Comparison of ENCODE assay signal across 28 mouse cellular contexts in genomic region chr1:154632886-154633285, GRCm38 (mm10).
DNase-seq lines count a peak whose midpoint lies in the region; ATAC-seq and TF ChIP-seq lines count a peak whose summit lies in the region.
"Had no signal": no experiment of that assay in that cellular context is flagged by ENCODE, and none has a peak within 500 bp of the region (broad histone marks: within the 10 kb centered on the region; RNA-seq: fewer than 3 reads in every experiment).

No protein-coding gene starts in this region.

- H3K9ac ChIP-seq in kidney, embryonic 16.5 days (replicated peaks; ENCODE audit: low read length) = no peak overlapping the region
- no peak overlapping the region for H3K9ac ChIP-seq in midbrain, embryonic 11.5 days (ENCODE audit: low read length)
- H3K9ac ChIP-seq in hindbrain, embryonic 13.5 days = no peak overlapping the region
- H3K9ac ChIP-seq: embryonic facial prominence, embryonic 12.5 days; forebrain, postnatal 0 days; intestine, embryonic 15.5 days; liver, embryonic 14.5 days; midbrain, embryonic 15.5 days had no signal

- H3K36me3 ChIP-seq in kidney, adult 2 months (ENCODE audit: control insufficient read depth, insufficient read depth, low read length) = no peaks in the 10 kb centered on the region
- no peaks in the 10 kb centered on the region for H3K36me3 ChIP-seq in kidney, embryonic 16.5 days (ENCODE audit: insufficient read depth, low read length)
- H3K36me3 ChIP-seq in midbrain, embryonic 11.5 days (ENCODE audit: control insufficient read depth, insufficient read depth, low read length) = no peaks in the 10 kb centered on the region
- H3K36me3 ChIP-seq in midbrain, embryonic 10.5 days = no peaks in the 10 kb centered on the region
- H3K36me3 ChIP-seq in hindbrain, embryonic 13.5 days = peaks cover 3% of the 10 kb centered on the region; the same call in 1 of the 2 replicates
- H3K36me3 ChIP-seq: embryonic facial prominence, embryonic 12.5 days; forebrain, embryonic 10.5 days; hindbrain, embryonic 10.5 days; intestine, embryonic 15.5 days had no signal

- TF ChIP-seq POLR2A in kidney, adult 2 months (IDR thresholded peaks at IDR 0.05; ENCODE audit: low read depth, low read length) = no peak

- H3K27ac ChIP-seq in kidney, adult 2 months (ENCODE audit: insufficient read depth, low read depth, low read length) = no peak overlapping the region
- H3K27ac ChIP-seq in kidney, embryonic 16.5 days (ENCODE audit: low read length) = no peak overlapping the region
- no peak overlapping the region for H3K27ac ChIP-seq in midbrain, embryonic 11.5 days (ENCODE audit: low read depth, low read length)
- H3K27ac ChIP-seq in midbrain, embryonic 10.5 days (replicated peaks) = no peak overlapping the region
- H3K27ac ChIP-seq in hindbrain, embryonic 13.5 days = no peak overlapping the region
- H3K27ac ChIP-seq: embryonic facial prominence, embryonic 12.5 days; forebrain, embryonic 10.5 days; hindbrain, embryonic 10.5 days; intestine, embryonic 15.5 days; liver, embryonic 14.5 days; macrophage; midbrain, embryonic 15.5 days had no signal

- H3K4me2 ChIP-seq in kidney, embryonic 16.5 days (replicated peaks; ENCODE audit: low read depth, low read length) = no peak overlapping the region
- H3K4me2 ChIP-seq in midbrain, embryonic 11.5 days = no peak overlapping the region
- no peak overlapping the region for H3K4me2 ChIP-seq in hindbrain, embryonic 13.5 days
- H3K4me2 ChIP-seq: embryonic facial prominence, embryonic 12.5 days; intestine, embryonic 15.5 days; midbrain, embryonic 15.5 days had no signal

- 55% methylated on average over 2 of the region's 2 CpGs for WGBS in kidney, adult 2 months
- 53% methylated on average over 2 of the region's 2 CpGs for WGBS in kidney, embryonic 16.5 days
- WGBS in midbrain, embryonic 11.5 days = 92% methylated on average over 2 of the region's 2 CpGs
- WGBS in midbrain, embryonic 10.5 days = 83% methylated on average over 2 of the region's 2 CpGs
- 54% methylated on average over 2 of the region's 2 CpGs for WGBS in hindbrain, embryonic 13.5 days

- no peak for ATAC-seq in kidney, embryonic 16.5 days (ENCODE audit: low FRiP score, low TSS enrichment)
- ATAC-seq in midbrain, embryonic 11.5 days (ENCODE audit: low FRiP score) = no peak
- no peak for ATAC-seq in hindbrain, embryonic 13.5 days (ENCODE audit: low FRiP score)
- ATAC-seq: CD4-positive, CD25-positive, alpha-beta regulatory T cell, adult 4 months; forebrain, postnatal 0 days; hindbrain, embryonic 16.5 days; intestine, embryonic 15.5 days; midbrain, embryonic 15.5 days had no signal

- H3K4me1 ChIP-seq in kidney, adult 2 months (ENCODE audit: control insufficient read depth, insufficient read depth, low read length) = no peaks in the 10 kb centered on the region
- H3K4me1 ChIP-seq in kidney, embryonic 16.5 days (ENCODE audit: insufficient read depth, low read length) = no peaks in the 10 kb centered on the region
- H3K4me1 ChIP-seq in midbrain, embryonic 11.5 days (ENCODE audit: control insufficient read depth, insufficient read depth, low read length) = no peaks in the 10 kb centered on the region
- no peaks in the 10 kb centered on the region for H3K4me1 ChIP-seq in midbrain, embryonic 10.5 days
- no peaks in the 10 kb centered on the region for H3K4me1 ChIP-seq in hindbrain, embryonic 13.5 days (replicated peaks)
- H3K4me1 ChIP-seq: embryonic facial prominence, embryonic 12.5 days; forebrain, embryonic 10.5 days; hindbrain, embryonic 10.5 days; intestine, embryonic 15.5 days had no signal

- no peaks in the 10 kb centered on the region for H3K9me3 ChIP-seq in kidney, embryonic 16.5 days (ENCODE audit: low read length)
- H3K9me3 ChIP-seq in midbrain, embryonic 11.5 days (ENCODE audit: control insufficient read depth, low read length) = no peaks in the 10 kb centered on the region
- no peaks in the 10 kb centered on the region for H3K9me3 ChIP-seq in midbrain, embryonic 10.5 days (replicated peaks)
- no peaks in the 10 kb centered on the region for H3K9me3 ChIP-seq in hindbrain, embryonic 13.5 days
- H3K9me3 ChIP-seq: embryonic facial prominence, embryonic 12.5 days; forebrain, embryonic 10.5 days; hindbrain, embryonic 10.5 days; intestine, embryonic 15.5 days; midbrain, embryonic 15.5 days had no signal

- no peak for TF ChIP-seq CTCF in kidney, adult 2 months (conservative IDR thresholded peaks at IDR 0.05; ENCODE audit: insufficient read depth, insufficient read length, low read depth, low read length)

- H3K4me3 ChIP-seq in kidney, adult 2 months (ENCODE audit: insufficient read depth, low read depth, low read length) = no peak overlapping the region
- no peak overlapping the region for H3K4me3 ChIP-seq in kidney, embryonic 16.5 days (ENCODE audit: low read length)
- no peak overlapping the region for H3K4me3 ChIP-seq in midbrain, embryonic 11.5 days (ENCODE audit: low read depth, low read length)
- H3K4me3 ChIP-seq in midbrain, embryonic 10.5 days = no peak overlapping the region
- H3K4me3 ChIP-seq in hindbrain, embryonic 13.5 days = no peak overlapping the region
- H3K4me3 ChIP-seq: embryonic facial prominence, embryonic 12.5 days; forebrain, embryonic 10.5 days; hindbrain, embryonic 10.5 days; intestine, embryonic 15.5 days; midbrain, embryonic 15.5 days had no signal

- DNase-seq in kidney, adult 2 months = peak; percentile 2
- peak; percentile 45 for DNase-seq in midbrain, embryonic 11.5 days (ENCODE audit: low spot score, missing footprints)
- DNase-seq in midbrain, embryonic 10.5 days (ENCODE audit: low spot score) = no peak
- DNase-seq in hindlimb bud, embryonic 11.5 days (ENCODE audit: extremely low spot score, low read depth, low spot score) = peak; percentile 8
- no peak for DNase-seq in right cerebral cortex, postnatal 10 days (ENCODE audit: low spot score in 2 of 2)
- DNase-seq: cerebellum, adult 8-10 months; cerebellum, postnatal 36 days; forebrain, postnatal 0 days; gastrocnemius, postnatal 10 days; heart, postnatal 14 days; liver; lung, adult 2 months; lung, postnatal 10 days; right cerebral cortex, adult 18-20 months; right cerebral cortex, postnatal 4 days; thymus, adult 2 months; thymus, postnatal 4 days had no signal

- H3K27me3 ChIP-seq in kidney, adult 2 months (replicated peaks; ENCODE audit: control insufficient read depth, insufficient read depth, low read length) = no peaks in the 10 kb centered on the region
- no peaks in the 10 kb centered on the region for H3K27me3 ChIP-seq in kidney, embryonic 16.5 days (ENCODE audit: insufficient read depth, low read length)
- no peaks in the 10 kb centered on the region for H3K27me3 ChIP-seq in midbrain, embryonic 11.5 days (ENCODE audit: control insufficient read depth, insufficient read depth, low read length)
- H3K27me3 ChIP-seq in midbrain, embryonic 10.5 days (ENCODE audit: low read depth, poor library complexity, severe bottlenecking) = no peaks in the 10 kb centered on the region
- H3K27me3 ChIP-seq in hindbrain, embryonic 13.5 days = no peaks in the 10 kb centered on the region
- H3K27me3 ChIP-seq: embryonic facial prominence, embryonic 12.5 days; intestine, embryonic 15.5 days; midbrain, embryonic 15.5 days had no signal

Comparison
In these comparisons a context has a peak if more than half of its experiments do, and no peak if none do; other contexts are left out.
1. DNase-seq: peak in kidney, adult 2 months (single experiment), midbrain, embryonic 11.5 days (single experiment) and hindlimb bud, embryonic 11.5 days (single experiment); none in midbrain, embryonic 10.5 days (single experiment) and right cerebral cortex, postnatal 10 days (0 of 2).